Mouse (Mus musculus) cerebellum, postnatal 14 days (tissue): ENCODE measurements around the gene Lrrc45.
"Not testable (repeated sequence)": the region's sequence is repeated elsewhere in the genome, so short reads cannot be mapped to it uniquely, and the experiment has no call there.

Experiments used
- DNase-seq, 2 experiments: peaks; one replicate each; pipeline ENCODE4 v3.0.0; 2021; ENCODE audit warnings: mixed read lengths in 2 of 2

Lrrc45 gene

DNA sequence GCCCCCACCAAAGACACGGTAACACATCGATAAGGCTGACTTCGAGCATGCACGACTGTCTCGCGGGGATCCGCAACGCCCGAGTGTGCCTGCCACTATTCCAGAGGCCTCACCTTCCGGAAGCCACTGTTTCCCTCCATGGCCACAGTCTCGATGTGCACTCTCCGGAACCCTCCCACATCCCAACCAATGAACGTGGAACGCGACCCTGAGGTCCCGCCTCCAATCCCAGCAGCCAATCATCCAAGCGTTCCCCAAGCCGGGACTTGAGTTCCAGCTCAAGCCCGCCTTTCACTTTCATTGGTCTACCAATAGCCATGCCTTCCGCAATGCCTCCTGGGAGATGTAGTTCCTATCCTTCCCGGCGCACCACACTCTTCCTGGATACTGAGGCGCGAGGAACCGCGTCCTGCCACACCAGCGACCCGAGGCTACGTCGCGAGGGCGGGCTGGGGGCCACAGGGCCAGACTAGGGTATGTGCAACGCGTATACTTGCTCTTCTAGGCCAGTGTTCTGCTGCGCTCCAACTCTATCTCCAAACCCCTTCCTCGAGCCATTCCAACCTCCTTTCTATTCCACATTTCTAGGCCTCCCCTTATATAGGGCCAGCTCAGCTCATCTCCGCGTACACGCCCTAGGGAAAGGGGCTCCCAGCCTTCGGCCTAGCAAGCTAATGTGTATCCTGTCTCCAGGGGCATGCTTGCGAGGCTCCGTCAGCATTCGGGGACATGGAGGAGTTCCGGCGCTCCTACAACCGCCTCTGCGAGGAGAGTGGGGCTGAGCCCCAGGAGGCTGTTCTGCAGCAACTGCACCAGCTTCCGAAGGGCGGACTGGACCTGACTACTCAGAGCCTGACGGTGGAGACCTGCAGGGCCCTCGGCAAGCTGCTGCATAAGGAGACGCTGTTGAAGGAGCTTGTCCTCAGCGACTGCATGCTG is at the start of gene Lrrc45, which contains the start of gene Cenpx:
Gene Lrrc45, plus strand, starts transcription at position 346 of the 939 bp plus-strand sequence.
Gene Cenpx, minus strand, starts transcription at position 159 of the 939 bp plus-strand sequence.
- DNase-seq: peak; percentile 96 to 97

DNA sequence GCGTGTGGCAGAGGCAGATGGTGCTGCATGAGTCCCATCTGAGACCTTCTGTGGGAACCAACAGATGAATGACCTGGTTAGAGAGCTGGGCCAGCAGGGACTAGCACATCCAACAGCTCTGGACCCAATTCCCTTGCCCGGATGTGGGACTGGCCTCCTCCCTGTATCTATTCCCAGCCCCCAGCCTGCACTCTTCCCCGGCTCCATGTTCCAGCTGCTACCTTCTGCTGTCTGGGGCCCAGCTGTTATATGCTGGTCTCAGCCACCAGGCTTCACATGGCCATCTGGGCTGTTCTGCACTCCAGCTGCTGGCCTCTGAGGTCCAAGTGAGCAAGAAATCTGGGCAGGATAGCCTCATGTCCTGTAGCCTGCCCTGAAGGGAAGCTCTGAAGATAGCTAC is 48.3 kb upstream of the Lrrc45 start:
- DNase-seq: no peak

DNA sequence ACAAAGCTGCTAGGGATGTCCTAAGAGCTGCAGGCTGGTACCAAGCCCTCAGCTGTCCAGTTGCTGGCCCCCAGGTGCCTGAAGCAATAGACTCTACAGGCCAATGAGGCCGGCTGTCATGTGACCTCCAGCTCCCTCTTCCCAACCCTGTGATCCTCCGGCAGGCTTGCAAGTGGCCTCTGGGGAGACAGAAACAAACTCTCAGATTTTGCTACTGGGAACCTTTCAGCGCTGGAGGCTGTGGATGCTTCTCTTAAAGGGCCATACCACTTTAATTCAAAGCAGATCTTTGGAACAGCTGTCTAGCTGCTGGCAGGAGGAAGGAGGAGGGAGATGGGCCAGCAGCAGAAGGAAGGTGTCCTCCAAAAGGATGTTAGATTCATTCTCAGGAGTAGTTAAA is 47.1 kb upstream of the Lrrc45 start:
- no peak for DNase-seq

DNA sequence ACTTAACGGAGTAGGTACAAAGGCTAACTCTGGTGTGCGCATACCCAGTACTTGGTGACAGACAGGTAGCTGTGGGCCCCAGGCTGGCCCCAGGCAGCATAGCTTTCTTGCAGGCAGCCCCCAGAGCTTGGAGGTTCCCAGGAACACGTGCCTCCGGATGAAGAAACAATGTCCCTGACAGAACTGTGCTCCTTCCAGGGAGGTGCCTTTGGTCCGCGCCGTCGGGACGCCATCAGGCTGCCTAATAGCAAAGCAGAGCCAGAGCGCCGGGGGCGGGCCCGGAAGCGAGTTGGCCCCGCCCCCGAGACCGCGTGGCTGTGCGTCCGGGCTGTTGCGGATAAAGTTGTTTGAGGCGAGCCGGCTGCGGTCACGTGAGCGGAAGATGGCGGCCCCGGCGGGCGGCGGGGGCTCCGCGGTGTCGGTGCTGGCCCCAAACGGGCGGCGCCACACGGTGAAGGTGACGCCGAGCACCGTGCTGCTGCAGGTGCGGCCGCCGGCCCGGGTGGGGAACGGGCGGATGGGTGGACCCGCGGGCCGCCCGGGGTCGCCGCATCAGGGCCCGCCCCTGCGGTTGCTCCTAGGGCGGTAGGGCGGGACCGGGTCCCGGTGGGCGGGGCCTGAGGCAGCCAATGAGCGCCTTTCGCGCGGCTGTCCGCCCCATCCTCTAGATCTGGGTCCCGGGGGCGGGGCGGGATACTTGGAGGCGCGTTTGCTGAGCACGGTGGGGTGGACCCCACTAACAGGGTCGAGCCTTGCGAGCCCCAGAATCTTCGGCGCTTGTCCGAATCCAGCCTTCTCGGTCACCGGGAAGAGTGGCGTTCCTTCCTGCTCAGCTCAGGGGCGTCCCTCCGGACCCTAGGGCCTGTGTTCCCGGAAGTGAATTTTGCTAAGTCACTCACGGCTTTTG is 40.8 kb upstream of the Lrrc45 start, which contains the start of gene Aspscr1:
Gene Aspscr1, plus strand, starts transcription at position 287 of the 907 bp plus-strand sequence.
- peak; percentile 95 to 96 for DNase-seq

DNA sequence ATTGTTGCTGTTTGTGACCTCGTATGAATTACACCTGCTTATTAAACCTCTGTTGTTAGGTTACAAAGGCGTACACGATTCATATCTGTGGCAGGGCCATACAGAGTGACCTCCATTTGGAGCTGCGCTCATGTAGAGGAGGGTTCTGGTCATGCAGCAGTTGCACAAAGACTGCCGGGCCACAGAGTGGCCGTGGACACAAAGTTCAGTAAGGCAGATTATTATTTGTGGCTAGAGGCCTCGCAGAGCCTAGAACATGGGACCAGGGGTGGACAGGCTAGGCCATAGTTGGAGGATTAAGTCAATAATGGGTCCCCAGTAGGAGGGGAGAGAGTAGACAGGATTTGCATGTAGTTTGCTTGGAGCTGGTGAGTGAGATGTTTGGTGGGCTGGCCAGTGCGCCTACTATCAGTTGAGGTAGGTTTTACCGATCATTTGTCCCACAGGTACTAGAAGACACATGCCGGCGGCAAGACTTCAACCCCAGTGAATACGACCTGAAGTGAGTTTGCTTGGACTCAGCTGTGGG is 40.1 kb upstream of the Lrrc45 start:
- DNase-seq: no peak

DNA sequence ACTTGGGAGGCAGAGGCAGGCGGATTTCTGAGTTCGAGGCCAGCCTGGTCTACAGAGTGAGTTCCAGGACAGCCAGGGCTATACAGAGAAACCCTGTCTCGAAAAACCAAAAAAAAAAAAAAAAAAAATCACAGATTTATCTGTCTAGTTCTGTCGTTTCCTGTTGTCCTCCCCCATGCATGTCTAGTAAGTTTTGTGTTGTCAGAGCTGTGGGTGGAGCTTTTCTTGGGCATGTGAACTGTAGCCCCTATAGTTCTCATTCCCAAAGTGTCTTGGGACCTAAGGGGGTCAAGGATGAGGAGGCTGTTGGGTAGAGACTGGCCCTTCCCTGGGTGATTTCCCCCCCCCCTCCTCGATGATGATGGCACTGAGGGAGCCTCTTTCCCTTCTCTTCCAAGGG is 37.9 kb upstream of the Lrrc45 start:
- DNase-seq: not testable (repeated sequence)

DNA sequence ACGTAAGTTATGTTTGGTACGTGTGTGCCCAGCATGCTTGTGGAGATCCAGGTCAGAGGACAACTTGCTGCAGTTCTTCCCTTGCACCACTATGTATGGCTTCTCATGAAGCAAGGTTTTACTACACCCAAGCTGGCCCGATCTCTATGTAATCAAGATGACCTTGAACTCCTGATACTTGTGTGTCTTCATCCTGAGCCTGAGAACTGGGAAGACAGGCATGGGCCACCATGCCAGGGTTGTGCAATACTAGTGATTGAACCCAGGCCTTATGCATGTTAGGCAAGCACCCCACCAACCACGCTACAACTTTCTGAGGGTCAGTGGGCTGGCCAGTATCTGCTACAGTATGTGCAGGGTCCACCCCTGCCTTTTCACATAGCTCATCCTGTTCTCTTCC is 36.8 kb upstream of the Lrrc45 start:
- DNase-seq: no peak

DNA sequence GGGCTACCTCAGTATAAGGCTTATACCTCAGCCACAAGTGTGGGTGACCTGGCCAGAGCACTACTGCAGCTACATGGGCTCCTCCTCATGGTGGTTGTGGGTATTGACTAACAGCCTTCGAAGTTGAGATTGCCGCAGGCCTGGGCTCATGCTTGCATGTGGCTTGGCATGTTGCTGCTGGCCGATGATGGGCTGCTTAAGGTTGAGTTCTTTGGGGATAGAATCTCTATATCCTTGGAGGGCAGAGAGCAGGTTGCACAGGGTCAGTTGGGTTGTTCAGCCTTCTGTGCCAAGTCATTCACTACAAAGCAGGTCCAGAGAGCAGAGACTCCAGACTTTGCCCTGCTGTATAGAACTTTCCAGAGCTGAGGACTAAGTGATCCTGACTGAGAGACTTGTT is 33.8 kb upstream of the Lrrc45 start:
- peak in 1 of 2 experiments; percentile 48 for DNase-seq

DNA sequence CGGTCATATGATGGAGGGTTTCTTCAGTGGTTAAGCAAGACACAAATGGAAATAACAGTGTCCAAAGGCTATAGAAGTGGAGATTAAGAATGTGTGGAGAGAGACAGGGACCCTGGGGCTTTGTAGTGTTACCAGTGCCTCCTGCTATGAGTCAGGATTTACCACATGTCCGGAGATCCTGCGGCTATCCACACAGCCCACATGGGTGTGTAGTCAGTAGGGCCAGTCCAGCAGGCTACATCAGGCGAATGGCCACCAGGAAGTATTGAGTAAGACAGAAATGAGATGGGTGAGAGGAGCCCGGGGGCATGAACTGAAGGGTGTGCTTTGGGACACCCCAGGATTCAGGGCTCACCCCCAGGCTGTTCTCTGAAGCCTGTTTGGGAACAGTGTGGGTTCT is 31.0 kb upstream of the Lrrc45 start:
- DNase-seq: no peak

DNA sequence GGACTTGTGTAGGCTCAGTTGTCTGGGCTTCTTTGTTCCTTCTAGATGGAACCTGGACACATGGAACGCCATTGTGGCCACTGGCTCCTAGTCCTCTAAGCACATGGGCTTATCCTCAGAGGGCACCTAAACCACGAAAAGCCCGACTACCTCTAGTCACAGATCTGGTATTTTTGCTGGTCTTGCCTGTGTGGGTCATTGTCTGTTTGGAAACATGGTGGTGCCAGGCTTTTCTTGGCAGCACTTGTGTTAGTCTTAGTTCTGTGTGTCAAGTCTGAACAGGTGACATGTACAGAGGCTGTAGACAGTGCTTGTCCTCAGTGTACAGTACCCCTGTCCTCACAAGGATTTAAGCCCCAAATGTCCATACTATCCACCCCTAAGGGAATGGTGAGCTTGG is 30.2 kb upstream of the Lrrc45 start:
- DNase-seq: no peak

DNA sequence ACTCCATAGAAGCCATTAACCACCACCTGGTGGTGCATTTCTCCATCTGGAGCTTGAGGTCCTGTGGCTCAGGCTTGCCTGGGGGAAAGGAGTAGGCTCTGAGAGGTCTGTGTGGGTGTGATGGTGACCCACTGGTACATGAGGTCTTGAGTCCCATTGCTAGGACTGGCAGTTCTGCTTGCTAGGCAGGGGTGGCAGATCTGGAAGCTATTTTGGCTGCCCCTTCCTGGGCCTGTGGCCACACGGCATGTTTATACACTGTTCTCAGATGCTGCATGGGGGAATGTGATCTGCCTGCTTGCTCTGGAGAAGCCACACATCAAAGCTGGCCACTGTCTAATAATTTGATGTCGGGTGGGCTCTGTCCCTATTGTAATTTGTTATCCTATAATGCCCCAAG is 29.6 kb upstream of the Lrrc45 start:
- no peak for DNase-seq

DNA sequence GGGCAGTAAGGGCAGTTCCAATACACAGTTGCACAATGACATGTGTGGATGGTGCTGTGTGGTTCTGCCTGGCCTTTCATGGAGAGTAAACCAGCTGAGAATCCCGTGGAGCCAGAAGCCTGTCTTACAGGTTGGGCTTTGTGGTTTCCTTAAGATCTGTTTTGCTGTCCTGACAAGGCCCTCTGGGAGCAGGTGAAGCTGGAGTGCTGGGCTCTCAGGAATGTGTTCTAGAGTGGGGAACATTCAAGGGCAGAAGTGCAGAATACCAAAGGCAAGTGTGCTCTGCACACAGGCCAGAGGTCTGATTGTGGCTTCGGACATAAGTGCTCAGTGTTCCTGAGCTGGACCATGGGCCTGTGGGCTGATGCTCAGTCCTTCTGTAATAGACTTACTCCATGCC is 29.1 kb upstream of the Lrrc45 start:
- DNase-seq: no peak

DNA sequence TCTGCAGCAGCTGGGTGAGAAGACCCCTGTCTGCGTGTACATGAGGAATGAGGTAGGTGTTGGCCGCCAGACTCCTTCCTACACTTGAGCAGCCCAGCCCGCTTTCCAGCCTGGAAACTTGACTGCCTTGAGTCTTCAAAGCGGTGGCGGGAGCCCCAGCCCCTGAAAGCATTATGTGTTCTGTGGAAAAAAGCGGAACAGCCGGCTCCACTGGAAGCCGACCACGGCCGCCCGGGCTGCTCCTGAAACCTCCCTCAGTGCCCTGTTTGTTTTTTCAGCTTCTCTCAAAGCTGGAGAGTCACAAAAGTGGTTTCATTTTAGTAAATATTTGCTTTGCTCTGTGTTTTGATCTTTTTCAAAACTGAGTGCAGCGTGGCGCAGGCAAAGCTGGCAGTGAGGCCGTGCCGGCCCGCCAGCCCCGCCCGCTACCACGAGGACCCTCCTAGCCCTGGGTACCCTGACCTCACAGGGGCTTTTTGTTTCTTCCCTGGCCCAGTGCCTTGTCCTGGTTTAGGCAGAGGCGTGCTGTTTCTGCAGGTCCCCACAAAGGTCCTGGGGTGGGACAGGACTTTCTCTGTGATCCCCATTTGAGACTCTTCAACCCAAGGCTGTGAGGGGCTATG is 27.0 kb upstream of the Lrrc45 start:
- no peak for DNase-seq

DNA sequence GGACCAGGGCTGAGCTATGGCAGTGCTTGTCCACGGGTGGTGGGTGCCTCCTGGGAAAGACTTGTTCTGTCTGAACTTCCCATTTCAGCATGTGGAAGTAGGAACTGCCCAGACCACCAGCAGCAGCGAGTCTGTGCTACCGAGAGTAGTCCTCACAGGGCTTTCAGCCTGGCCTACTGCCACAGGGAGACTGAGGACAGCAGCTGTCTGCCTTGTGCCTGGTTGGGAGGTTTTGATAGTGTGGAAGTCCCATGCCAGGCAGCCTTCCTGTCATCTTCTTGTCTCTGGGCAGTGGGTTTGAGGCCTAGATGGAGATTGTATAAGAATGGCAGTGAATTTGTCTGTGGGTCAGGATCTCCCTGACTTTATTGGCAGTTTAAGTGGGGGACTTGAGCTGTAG is 24.4 kb upstream of the Lrrc45 start:
- DNase-seq: no peak

DNA sequence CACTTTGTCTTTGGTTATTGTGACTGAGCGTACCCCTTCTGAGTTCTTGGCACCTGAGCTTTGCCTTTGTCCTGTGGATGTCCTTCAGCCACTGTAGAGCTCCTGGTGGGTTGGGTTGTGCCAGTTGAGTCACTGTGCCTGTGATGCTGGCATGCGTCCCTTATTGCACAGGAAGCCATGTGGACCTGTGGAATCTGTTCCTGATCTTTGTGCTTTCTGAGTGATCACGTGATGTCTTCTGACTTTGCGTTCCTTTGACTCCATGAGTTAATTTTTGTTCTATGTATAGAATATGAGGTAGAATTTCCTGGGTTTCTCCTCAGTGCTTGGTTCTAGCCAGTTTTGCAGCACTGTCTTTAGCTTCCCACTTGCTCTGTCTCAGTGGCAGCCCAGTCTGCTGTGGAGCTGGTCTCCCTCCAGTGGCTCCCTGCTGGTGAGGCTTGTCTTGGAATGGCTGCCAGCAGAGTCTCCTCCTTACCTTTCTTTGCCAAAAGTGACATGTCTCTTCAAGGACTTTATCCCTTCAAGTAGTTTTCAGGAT is 21.2 kb upstream of the Lrrc45 start:
- no peak for DNase-seq

DNA sequence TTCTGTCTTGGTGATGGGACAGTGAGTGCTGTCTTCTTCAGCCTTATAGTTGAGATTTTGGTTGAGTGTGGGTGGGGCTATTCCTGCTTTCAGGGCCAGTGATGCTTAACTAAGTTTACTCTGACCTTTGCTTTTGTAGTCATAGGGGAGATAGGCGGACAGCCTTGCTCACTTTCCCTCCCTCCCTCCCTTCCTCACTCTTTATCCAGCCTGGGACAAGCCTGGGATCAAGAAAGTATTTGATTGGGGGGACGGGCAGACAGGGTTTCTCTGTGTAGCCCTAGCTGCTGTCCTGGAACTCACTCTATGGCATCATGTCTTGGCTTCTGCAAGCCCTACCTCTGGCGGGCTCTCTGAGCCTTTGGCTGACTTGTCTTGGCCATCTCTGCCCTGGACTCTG is 20.3 kb upstream of the Lrrc45 start:
- no peak for DNase-seq

DNA sequence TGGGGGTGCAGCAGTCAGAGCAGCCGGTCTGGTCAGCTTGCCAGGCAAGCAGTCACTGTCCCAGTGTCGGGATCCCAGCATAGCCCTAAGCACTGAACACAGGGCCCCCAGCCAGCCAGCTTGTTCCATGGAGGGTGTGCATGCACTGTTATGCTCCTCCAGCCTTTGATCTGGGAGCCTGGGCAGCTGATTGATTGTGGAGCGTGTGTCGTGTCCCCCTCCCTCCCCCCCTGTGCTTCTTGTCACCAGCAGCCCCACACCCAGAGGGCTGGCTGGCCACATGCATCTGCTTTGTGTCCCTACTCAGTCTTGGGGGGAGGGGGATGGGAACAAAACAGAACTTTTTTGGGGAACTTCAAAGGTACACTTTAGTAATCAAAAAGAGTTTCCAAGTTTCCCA is 18.5 kb upstream of the Lrrc45 start:
- DNase-seq: peak in 1 of 2 experiments; percentile 40

DNA sequence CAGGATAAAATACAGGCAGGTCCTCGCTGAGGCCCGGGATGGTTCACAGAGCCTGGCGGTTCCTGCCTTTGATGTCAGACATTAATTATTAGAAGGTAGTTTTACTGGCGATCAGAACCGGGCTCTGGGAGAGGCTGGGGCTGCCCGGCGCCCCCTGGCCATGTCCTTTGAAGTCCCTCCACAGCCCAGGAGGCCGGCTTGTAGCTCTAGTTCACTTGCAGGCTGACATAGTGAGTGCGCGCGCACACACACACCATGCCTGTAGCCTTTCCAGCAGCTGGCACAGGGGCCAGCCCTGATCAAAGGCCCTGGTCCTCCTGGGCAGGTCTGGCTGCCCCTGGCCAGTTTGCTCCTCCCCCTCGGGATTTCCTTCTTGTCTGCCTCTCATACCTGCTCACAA is 18.1 kb upstream of the Lrrc45 start:
- no peak for DNase-seq

DNA sequence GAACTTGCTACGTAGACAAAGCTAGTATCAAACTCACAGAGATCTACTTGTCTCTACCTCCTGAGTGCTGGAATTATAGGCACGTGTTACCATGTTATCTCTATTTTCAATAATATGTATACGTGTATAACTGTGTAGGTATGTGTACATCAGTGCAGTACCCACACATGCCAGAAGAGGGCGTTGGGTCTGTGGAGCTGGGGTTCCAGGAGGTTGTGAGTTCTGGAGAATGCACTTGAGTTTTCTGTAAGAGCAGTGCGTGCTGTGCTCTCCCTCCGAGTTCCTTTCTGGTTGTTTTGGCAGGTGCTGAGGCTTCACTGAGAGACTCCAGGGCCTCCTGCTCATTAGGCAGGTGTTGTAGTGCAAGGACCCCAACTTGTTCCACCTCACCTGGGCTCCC is 17.2 kb upstream of the Lrrc45 start:
- DNase-seq: peak in 1 of 2 experiments; percentile 49

DNA sequence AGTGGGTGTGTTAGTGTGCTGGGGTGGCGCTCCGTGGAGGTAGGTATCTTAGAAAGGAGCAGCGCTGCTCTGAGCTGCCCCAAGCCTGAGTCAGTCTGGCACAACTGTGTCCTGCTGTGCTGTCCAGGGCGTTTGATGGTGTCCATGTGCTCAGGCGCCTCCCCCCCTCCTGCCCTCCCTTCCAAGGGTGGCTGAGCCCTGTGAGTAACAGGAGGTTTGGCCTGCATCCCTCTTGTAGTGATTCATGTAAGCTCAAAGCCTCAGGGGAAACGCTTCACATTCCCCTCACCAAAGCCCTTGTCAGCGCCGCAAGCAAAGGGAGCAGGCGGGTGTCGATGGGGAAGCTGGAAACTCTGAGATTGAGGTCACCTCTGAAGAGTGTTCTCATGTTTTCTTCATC is 16.0 kb upstream of the Lrrc45 start:
- DNase-seq: no peak

DNA sequence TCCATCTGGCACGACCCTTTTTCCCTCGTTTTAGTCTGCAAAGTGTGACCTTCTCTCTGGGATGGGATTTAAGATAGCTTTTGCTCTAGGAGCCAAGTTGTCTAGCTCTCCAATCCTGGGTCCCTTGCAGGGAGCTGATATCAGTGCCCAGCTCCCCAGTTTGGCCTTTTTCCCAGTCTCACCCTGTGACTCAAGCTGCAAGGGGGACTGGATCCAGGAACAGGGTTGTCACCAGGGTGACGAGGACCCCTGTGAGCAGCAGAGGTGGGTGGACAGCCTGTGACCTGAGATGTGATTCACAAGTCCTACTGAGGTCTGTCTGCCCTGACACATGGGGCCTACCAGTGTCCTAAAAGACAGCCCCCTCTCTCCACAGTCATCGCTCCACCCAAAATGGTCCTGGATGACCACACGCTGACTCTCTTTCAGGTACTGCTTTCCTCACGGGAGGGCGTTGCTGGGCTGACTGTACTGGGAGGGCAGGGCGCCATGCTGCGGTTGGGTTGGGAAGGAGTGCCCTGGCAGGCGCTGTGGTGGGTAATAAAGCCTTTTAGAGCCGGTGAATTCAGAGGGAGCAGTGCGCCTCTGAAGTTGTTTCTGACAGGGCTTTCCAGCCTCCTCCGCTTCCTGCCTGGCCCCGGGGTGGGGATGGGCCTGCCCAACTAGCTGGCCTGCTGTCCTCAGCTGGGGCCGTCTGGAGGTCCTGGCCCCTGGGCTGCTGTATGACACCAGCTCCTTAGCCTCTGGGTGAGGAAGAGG is 9.8 kb upstream of the Lrrc45 start:
- DNase-seq: no peak
